Mouse (Mus musculus) forebrain, postnatal 0 days (tissue): Measurements from ENCODE around the gene Tfap2a. TPM values are rescaled to one million over a fixed set of nuclear protein-coding genes. Genes with fewer than 3 reads are reported as not detected.

Experiments used
- ATAC-seq: fragments of 200-750 bp; cut with Nextera tagmentation; 2 replicates; pipeline ENCODE4 v1.8.0; 2017; ENCODE audit warnings: mild to moderate bottlenecking, moderate library complexity
- DNase-seq: peaks from one replicate; pipeline ENCODE4 v3.0.0-alpha.2; 2015
- H3K27ac ChIP-seq: fragments of 300-500 bp; sonication (generic); 2 replicates; pipeline ENCODE4 v1.5.1; 2014; ENCODE audit warnings: low read depth, mild to moderate bottlenecking, antibody characterized with exemption, low read length, moderate library complexity, mixed read lengths
- H3K27me3 ChIP-seq: fragments of 300-500 bp; sonication (generic); 2 replicates; pipeline ENCODE4 v1.6.1; 2014; ENCODE audit warnings: mild to moderate bottlenecking, low read length, mixed read lengths; ENCODE audit not compliant: insufficient read depth
- H3K36me3 ChIP-seq: fragments of 300-500 bp; sonication (generic); 2 replicates; pipeline ENCODE4 v1.6.1; 2014; ENCODE audit warnings: mild to moderate bottlenecking, moderate library complexity; ENCODE audit not compliant: insufficient read depth
- H3K4me1 ChIP-seq: fragments of 300-500 bp; sonication (generic); 2 replicates; pipeline ENCODE4 v1.6.1; 2014; ENCODE audit warnings: antibody characterized with exemption; ENCODE audit not compliant: insufficient read depth
- H3K4me2 ChIP-seq: fragments of 300-500 bp; sonication (generic); 2 replicates; pipeline ENCODE4 v1.6.1; 2014; ENCODE audit warnings: low read depth, mild to moderate bottlenecking, moderate library complexity
- H3K4me3 ChIP-seq: fragments of 300-500 bp; sonication (generic); 2 replicates; pipeline ENCODE4 v1.5.1; 2014; ENCODE audit warnings: low read depth, low read length, mixed read lengths
- H3K9ac ChIP-seq: fragments of 300-500 bp; sonication (generic); 2 replicates; pipeline ENCODE4 v1.6.1; 2014; ENCODE audit warnings: mild to moderate bottlenecking
- H3K9me3 ChIP-seq: fragments of 300-500 bp; sonication (generic); 2 replicates; pipeline ENCODE4 v1.6.1; 2016; ENCODE audit warnings: low read length
- CTCF ChIP-seq: sonication (generic); IDR thresholded peaks from 2 replicates; pipeline ENCODE4 v1.5.1; 2016; ENCODE audit warnings: antibody characterized with exemption, control low read depth, low read depth
- WGBS: fragments of 180-500 bp; shearing (Covaris S2); extraction: QIAGEN DNeasy Blood & Tissue Kit; methylation state at CpG from one replicate; pipeline ENCODE4 v1.1.7; 2014; 5-methylcytosine and 5-hydroxymethylcytosine counted together
- polyA plus RNA-seq: library from polyadenylated mRNA; unstranded; fragments of >200 nt; fragmentation: Nextera tagmentation; extraction: Ambion mirVana; gene quantifications from 2 replicates; pipeline ENCODE4 v1.2.1, GENCODE M21; 2015
- total RNA-seq: library from RNA; depleted of rRNA; stranded (reverse); fragments of >200 nt; gene quantifications from 2 replicates; pipeline ENCODE4 v1.2.3, GENCODE M21; 2014; rRNA removed

Tfap2a gene
- total and polyA plus RNA-seq, 2 experiments from 2014 or later: 0.18 TPM; not detected in 1

- H3K27me3 ChIP-seq: no peaks in the 10 kb centered on the region
- ATAC-seq: no peak
- H3K4me3 ChIP-seq: no peak overlapping the region
- no peak overlapping the region for H3K9ac ChIP-seq
- no peaks in the 10 kb centered on the region for H3K4me1 ChIP-seq
- no peaks in the 10 kb centered on the region for H3K9me3 ChIP-seq
- H3K27ac ChIP-seq: no peak overlapping the region
- H3K36me3 ChIP-seq: no peaks in the 10 kb centered on the region
- 96% methylated on average over 3 of the region's 3 CpGs for WGBS
- no peak for TF ChIP-seq CTCF
- DNase-seq: no peak
- H3K4me2 ChIP-seq: no peak overlapping the region
Observed at GRCm38 (mm10) chr13:40685790-40686189, 52.4 kb downstream of the Tfap2a start.

GRCm38 (mm10) chr13:40676730-40677129 is 61.4 kb downstream of the Tfap2a start:
- Histone ChIP-seq H3K4me1 (no peaks in the 10 kb centered on the region), H3K27me3 (no peaks in the 10 kb centered on the region), H3K9ac (no peak overlapping the region), H3K9me3 (no peaks in the 10 kb centered on the region), H3K27ac (no peak overlapping the region), H3K4me2 (no peak overlapping the region), H3K4me3 (no peak overlapping the region), H3K36me3 (no peaks in the 10 kb centered on the region)
- DNase-seq (no peak), ATAC-seq (no peak)
- WGBS: 45% methylated on average over 4 of the region's 4 CpGs
- TF ChIP-seq CTCF: no peak

Other genes with a start within 250 kb of the Tfap2a start
- 8.2 and 9.2 TPM in 2 replicates for gene Gcnt2, start 121.4 kb upstream of the Tfap2a start, total RNA-seq
- gene Gcnt2, start 121.4 kb upstream of the Tfap2a start, polyA plus RNA-seq: 3.3 and 3.4 TPM in 2 replicates